Mouse (Mus musculus) forebrain, embryonic 15.5 days (tissue): Measurements from ENCODE around the gene Taok3. TPM values are rescaled to one million over a fixed set of nuclear protein-coding genes. Genes with fewer than 3 reads are reported as not detected.

Experiments
- ATAC-seq: fragments of 200-750 bp; cut with Nextera tagmentation; replicated peaks from 2 replicates; pipeline ENCODE4 v1.8.0; 2017; ENCODE audit warnings: mild to moderate bottlenecking, moderate TSS enrichment, moderate library complexity
- H3K27ac ChIP-seq: fragments of 300-500 bp; sonication (generic); replicated peaks from 2 replicates; pipeline ENCODE4 v1.5.1; 2015; ENCODE audit warnings: mild to moderate bottlenecking, inconsistent platforms
- H3K27me3 ChIP-seq: fragments of 300-500 bp; sonication (generic); 2 replicates; pipeline ENCODE4 v1.6.1; 2015; ENCODE audit warnings: inconsistent platforms
- H3K36me3 ChIP-seq: fragments of 300-500 bp; sonication (generic); 2 replicates; pipeline ENCODE4 v1.6.1; 2015; ENCODE audit warnings: mild to moderate bottlenecking, inconsistent platforms
- H3K4me1 ChIP-seq: fragments of 300-500 bp; sonication (generic); 2 replicates; pipeline ENCODE4 v1.6.1; 2015; ENCODE audit warnings: inconsistent platforms
- H3K4me2 ChIP-seq: fragments of 300-500 bp; sonication (generic); replicated peaks from 2 replicates; pipeline ENCODE4 v1.6.1; 2015; ENCODE audit warnings: mild to moderate bottlenecking, inconsistent platforms
- H3K4me3 ChIP-seq: fragments of 300-500 bp; sonication (generic); 2 replicates; pipeline ENCODE4 v1.5.1; 2015; ENCODE audit warnings: mild to moderate bottlenecking, inconsistent platforms
- H3K9ac ChIP-seq: fragments of 300-500 bp; sonication (generic); replicated peaks from 2 replicates; pipeline ENCODE4 v1.6.1; 2015; ENCODE audit warnings: mild to moderate bottlenecking, inconsistent platforms
- H3K9me3 ChIP-seq: fragments of 300-500 bp; sonication (generic); 2 replicates; pipeline ENCODE4 v1.6.1; 2016; ENCODE audit warnings: inconsistent platforms
- WGBS: fragments of 180-500 bp; shearing (Covaris S2); methylation state at CpG from one replicate; pipeline ENCODE4 v1.1.7; 2015; ENCODE audit warnings: mixed read lengths; 5-methylcytosine and 5-hydroxymethylcytosine counted together
- polyA plus RNA-seq: library from polyadenylated mRNA; unstranded; fragments of >200 nt; fragmentation: Nextera tagmentation; extraction: Ambion mirVana; gene quantifications from 2 replicates; pipeline ENCODE4 v1.2.1, GENCODE M21; 2015

Taok3 gene
- polyA plus RNA-seq, 1 experiment from 2014 or later, result 51.7 TPM

DNA sequence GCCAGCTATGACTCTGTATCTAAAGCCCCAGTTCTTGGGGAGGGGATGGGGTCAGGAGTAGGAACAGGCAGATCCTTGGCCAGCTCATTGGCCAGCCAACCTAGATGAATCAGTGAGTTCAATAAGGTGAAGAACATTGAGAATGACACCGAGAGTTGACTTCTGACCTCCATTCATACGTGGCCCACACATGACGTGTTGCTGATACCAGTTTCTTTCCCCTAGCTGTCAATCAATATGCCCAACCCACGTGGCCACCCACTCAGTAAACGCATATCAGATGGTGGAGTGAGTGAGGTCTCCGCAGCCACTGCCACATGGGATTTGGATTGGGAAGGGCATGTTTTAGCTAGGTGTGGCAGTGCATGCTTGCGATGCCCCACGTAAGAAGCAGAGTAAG lies 125.2 kb downstream of the Taok3 start:
- no peaks in the 10 kb centered on the region for H3K36me3 ChIP-seq
- peaks cover 21% of the 10 kb centered on the region for H3K4me1 ChIP-seq
- H3K9me3 ChIP-seq, result no peaks in the 10 kb centered on the region
- no peak overlapping the region for H3K9ac ChIP-seq
- no peaks in the 10 kb centered on the region for H3K27me3 ChIP-seq
- H3K27ac ChIP-seq, result no peak overlapping the region
- no peak overlapping the region for H3K4me3 ChIP-seq
- 94% methylated on average over 8 of the region's 8 CpGs for WGBS
- ATAC-seq, result no peak
- no peak overlapping the region for H3K4me2 ChIP-seq

DNA sequence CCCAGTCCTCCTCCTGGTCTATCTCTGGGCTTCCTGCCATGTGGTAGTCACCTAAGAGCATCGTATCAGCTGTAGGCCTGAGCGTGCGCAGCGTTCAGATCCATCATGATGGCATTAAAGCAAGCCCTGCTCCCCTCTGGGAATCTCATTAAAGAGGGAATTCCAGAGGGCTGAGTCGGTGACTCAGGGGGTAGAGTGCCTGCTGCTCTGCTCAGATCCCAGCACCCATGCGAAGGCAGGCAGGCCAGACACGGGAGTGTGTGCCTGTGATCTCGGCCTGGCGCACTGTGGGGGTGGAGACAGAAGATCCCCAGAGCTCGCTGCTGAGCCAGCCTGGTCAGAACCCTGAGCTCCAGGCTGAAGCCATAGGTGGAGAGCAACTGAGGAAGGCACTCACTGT lies 128.4 kb downstream of the Taok3 start:
- Histone ChIP-seq H3K4me1 (peaks cover 7% of the 10 kb centered on the region), H3K9ac (no peak overlapping the region), H3K27me3 (no peaks in the 10 kb centered on the region), H3K9me3 (no peaks in the 10 kb centered on the region), H3K4me3 (no peak overlapping the region), H3K36me3 (peaks cover 21% of the 10 kb centered on the region), H3K4me2 (no peak overlapping the region), H3K27ac (no peak overlapping the region)
- no peak for ATAC-seq
- 31% methylated on average over 10 of the region's 10 CpGs for WGBS

DNA sequence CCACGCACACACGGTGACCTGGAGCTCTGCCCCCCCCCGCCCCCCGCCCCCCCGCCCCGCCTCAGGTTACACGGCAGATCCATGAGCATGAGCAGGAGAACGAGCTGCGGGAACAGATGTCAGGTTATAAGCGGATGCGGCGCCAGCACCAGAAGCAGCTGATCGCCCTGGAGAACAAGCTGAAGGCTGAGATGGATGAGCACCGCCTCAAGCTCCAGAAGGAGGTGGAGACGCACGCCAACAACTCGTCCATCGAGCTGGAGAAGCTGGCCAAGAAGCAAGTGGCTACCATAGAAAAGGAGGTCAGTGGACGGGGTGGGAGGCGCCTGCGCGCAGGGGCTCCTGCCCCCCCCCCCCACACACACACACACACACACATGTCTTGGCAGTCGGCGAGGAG lies 130.9 kb downstream of the Taok3 start:
- Histone ChIP-seq H3K27ac (no peak overlapping the region), H3K4me2 (no peak overlapping the region), H3K36me3 (peaks cover 24% of the 10 kb centered on the region), H3K4me1 (no peaks in the 10 kb centered on the region; the same call in 1 of the 2 replicates), H3K9me3 (no peaks in the 10 kb centered on the region), H3K9ac (no peak overlapping the region), H3K27me3 (no peaks in the 10 kb centered on the region), H3K4me3 (no peak overlapping the region)
- no peak for ATAC-seq
- WGBS, result 85% methylated on average over 24 of the region's 24 CpGs

DNA sequence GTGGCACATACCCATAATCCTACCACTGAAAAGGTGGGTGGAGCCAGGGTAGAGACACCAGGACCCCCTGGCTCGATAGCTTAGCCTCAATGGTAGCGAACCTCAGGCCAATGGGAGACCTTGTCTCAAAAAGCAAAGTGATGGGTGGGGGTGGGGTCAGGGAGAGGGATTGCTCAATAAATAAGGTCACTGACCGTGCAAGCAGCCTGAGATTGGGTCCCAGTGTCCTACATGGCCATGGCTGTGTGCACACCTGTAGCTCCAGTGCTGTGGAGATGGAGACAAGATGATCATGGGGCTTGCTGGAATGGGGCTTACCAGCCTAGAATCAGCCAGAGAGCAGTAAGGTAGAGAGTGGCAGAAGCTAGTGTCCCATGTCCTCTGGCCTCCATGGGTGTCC lies 131.8 kb downstream of the Taok3 start:
- ATAC-seq, result no peak
- H3K36me3 ChIP-seq, result peaks cover 34% of the 10 kb centered on the region

DNA sequence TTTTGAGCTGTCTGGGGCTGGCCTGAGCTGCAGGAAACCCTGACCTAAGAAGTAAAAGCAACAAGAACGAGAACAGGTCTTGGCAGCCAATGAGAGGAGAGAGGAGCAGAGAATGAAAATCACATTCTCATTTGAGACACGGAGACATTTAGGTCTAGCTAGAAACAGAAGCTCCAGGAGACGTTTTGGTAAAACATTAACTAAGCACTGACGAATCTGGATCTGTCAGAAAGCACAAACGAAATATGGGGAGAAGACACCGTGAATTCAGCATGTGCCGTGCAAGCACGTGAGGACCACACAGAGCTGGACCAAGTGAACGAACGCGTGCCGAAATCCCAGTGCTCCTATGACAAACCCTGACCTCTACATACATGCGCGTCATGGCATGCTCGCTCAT lies 138.3 kb downstream of the Taok3 start:
- WGBS, result 92% methylated on average over 15 of the region's 15 CpGs
- peaks cover 68% of the 10 kb centered on the region for H3K36me3 ChIP-seq

More for the DNA sequence above, 131.8 kb downstream of the Taok3 start:
- Histone ChIP-seq H3K27me3 (no peaks in the 10 kb centered on the region), H3K27ac (no peak overlapping the region), H3K4me2 (no peak overlapping the region), H3K9me3 (no peaks in the 10 kb centered on the region), H3K4me1 (no peaks in the 10 kb centered on the region; the same call in 1 of the 2 replicates), H3K4me3 (no peak overlapping the region), H3K9ac (no peak overlapping the region)
- 93% methylated on average over 3 of the region's 3 CpGs for WGBS

DNA sequence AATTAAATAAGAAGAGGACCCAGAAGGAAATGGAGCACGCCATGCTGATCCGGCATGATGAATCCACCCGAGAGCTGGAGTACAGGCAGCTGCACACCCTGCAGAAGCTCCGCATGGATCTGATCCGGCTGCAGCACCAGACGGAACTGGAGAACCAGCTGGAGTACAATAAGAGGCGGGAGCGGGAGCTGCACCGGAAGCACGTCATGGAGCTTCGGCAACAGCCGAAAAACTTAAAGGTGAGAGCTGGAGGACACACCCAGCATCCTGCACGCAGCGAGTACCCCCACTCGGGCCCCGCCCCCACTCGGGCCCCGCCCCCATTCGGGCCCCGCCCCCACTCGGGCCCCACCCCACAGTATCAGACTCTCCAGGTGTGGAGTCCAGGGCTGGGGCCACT lies 143.6 kb downstream of the Taok3 start:
- Histone ChIP-seq H3K36me3 (peaks cover 67% of the 10 kb centered on the region), H3K4me2 (no peak overlapping the region), H3K27me3 (no peaks in the 10 kb centered on the region), H3K27ac (no peak overlapping the region), H3K4me1 (no peaks in the 10 kb centered on the region), H3K9ac (no peak overlapping the region), H3K9me3 (no peaks in the 10 kb centered on the region), H3K4me3 (no peak overlapping the region)
- ATAC-seq, result no peak
- 86% methylated on average over 19 of the region's 21 CpGs for WGBS

More for the DNA sequence above, 138.3 kb downstream of the Taok3 start:
- Histone ChIP-seq H3K4me2 (no peak overlapping the region), H3K4me3 (no peak overlapping the region), H3K4me1 (no peaks in the 10 kb centered on the region), H3K27ac (no peak overlapping the region), H3K27me3 (no peaks in the 10 kb centered on the region), H3K9me3 (no peaks in the 10 kb centered on the region), H3K9ac (no peak overlapping the region)
- no peak for ATAC-seq

DNA sequence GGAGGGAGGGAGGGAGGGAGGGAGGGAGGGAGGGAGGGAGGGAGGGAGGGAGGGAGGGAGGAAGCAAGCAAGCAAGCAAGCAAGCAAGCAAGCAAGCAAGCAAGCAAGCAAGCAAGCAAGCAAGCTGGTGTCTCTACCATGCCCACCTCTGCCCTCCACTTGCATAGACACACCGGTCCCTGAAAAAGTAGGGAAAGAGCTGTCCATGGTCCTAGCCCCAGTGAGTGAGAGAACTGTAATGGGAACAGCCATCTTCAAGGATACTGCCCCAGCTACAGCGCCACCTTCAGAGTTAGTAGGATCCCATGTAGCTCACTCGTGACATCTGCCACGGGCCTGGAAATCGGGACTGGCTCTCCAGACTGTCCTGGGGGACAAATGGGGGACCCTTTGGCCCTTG lies 144.8 kb downstream of the Taok3 start:
- no peak overlapping the region for H3K4me3 ChIP-seq
- H3K27me3 ChIP-seq, result no peaks in the 10 kb centered on the region
- no peak overlapping the region for H3K9ac ChIP-seq
- no peaks in the 10 kb centered on the region for H3K4me1 ChIP-seq
- H3K36me3 ChIP-seq, result peaks cover 58% of the 10 kb centered on the region
- no peak overlapping the region for H3K27ac ChIP-seq
- ATAC-seq, result no peak
- H3K9me3 ChIP-seq, result no peaks in the 10 kb centered on the region
- WGBS, result 56% methylated on average over 5 of the region's 5 CpGs
- H3K4me2 ChIP-seq, result no peak overlapping the region

DNA sequence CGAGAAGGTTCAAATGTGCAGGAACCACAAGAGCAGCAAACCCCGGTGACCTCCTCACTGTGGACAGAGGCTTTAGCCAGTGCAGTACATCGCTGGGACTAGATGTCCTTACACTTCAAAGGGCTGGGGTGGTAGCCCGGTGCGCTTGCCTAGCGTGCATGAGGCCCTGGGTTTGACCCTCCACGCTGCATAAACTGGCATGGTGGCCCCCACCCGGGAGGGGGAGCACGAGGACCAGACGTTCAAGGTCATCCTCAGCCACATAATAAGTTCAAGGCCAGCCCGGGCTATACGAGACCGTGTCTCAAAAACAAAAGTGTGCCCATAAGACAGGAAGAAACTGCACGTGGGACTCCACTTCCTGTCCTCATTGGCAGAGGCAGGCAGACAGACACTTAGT lies 148.0 kb downstream of the Taok3 start:
- H3K27me3 ChIP-seq, result no peaks in the 10 kb centered on the region
- no peaks in the 10 kb centered on the region for H3K4me1 ChIP-seq
- ATAC-seq, result no peak
- no peak overlapping the region for H3K9ac ChIP-seq
- peaks cover 41% of the 10 kb centered on the region for H3K36me3 ChIP-seq
- H3K4me2 ChIP-seq, result no peak overlapping the region
- no peak overlapping the region for H3K4me3 ChIP-seq
- 88% methylated on average over 14 of the region's 14 CpGs for WGBS
- H3K9me3 ChIP-seq, result no peaks in the 10 kb centered on the region
- no peak overlapping the region for H3K27ac ChIP-seq

DNA sequence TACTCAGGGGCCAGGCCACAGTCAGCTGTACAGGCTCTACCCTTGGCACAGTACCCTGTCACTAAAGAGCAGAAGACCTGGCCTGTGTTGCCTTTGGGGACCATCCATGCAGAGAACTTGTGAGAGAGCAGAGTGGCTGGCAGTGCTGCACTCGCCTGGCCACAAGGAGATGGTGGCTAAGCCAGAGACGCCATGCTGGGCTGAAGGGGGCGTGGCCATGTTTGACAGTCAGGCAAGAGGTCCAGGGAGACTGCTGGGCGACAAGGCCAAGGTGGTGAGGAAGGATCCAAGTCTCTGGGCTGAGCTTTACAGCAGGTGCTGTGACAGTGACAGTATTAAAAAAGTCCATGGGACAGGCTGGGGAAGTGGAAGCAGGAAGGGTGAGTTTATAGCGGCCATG lies 148.8 kb downstream of the Taok3 start:
- 36% methylated on average over 5 of the region's 5 CpGs for WGBS
- Histone ChIP-seq H3K9ac (no peak overlapping the region), H3K27me3 (no peaks in the 10 kb centered on the region), H3K27ac (no peak overlapping the region), H3K9me3 (no peaks in the 10 kb centered on the region), H3K4me2 (no peak overlapping the region), H3K36me3 (peaks cover 34% of the 10 kb centered on the region), H3K4me3 (no peak overlapping the region), H3K4me1 (no peaks in the 10 kb centered on the region)
- no peak for ATAC-seq

DNA sequence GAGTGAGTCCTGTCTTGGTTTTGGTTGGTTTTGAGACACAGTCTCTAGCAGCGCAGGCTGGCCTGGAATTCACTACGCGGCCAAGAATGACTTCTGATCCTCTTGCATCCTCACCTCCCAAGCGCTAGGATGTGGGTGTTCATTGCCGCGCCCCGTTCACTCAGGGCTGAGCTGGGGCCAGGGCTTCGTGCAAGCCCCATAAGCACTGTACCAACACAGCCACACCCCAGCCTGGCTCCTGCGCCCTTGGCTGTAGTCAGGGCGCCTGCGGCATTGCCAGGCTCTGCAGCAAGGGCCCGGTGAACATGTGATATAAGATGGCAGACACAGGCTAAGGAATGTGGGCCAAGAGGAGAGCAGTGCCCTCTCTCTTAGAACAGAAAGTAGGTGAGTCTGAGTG lies 149.5 kb downstream of the Taok3 start:
- H3K36me3 ChIP-seq, result peaks cover 29% of the 10 kb centered on the region
- 96% methylated on average over 12 of the region's 12 CpGs for WGBS
- H3K9ac ChIP-seq, result no peak overlapping the region
- H3K27me3 ChIP-seq, result no peaks in the 10 kb centered on the region
- ATAC-seq, result no peak
- H3K4me3 ChIP-seq, result no peak overlapping the region
- no peak overlapping the region for H3K27ac ChIP-seq
- H3K9me3 ChIP-seq, result no peaks in the 10 kb centered on the region
- no peaks in the 10 kb centered on the region for H3K4me1 ChIP-seq
- H3K4me2 ChIP-seq, result no peak overlapping the region

DNA sequence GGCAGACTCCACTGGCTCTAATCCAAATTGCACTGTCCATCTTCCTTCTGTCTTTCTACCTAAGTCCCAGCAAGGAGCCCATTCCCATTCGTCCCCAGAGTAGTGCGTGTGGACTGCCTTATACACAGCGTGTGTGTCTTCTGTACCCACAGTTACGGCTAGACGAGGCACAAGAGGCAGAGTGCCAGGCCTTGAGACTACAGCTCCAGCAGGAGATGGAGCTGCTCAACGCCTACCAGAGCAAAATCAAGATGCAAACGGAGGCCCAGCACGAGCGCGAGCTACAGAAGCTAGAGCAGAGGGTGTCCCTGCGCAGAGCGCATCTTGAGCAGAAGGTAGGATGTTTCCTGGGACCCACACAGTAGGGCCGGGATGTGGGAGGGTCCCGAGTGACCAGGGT lies 152.0 kb downstream of the Taok3 start:
- H3K4me1 ChIP-seq, result no peaks in the 10 kb centered on the region
- no peak for ATAC-seq
- 88% methylated on average over 14 of the region's 14 CpGs for WGBS

DNA sequence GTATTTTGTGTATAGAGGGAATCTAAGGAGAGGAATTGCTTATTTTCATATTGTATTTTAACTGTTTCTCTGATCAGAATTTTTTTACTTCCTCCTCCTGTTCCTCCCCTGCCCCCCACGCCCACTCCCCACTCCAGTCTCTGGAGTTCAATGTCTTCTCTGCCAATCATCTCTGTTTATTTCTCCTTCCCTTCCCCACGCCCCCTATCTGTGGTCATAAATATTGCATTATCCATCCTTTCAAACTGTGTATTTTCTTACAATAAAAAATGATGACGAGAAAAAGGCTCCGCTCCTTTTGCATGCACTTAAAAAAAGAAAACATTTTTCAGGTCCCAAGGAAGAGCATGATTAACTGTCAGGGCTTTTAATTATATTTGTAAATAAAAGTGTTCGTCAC lies 154.9 kb downstream of the Taok3 start:
- Histone ChIP-seq H3K27me3 (no peaks in the 10 kb centered on the region), H3K36me3 (peaks cover 9% of the 10 kb centered on the region; the same call in 1 of the 2 replicates), H3K9me3 (no peaks in the 10 kb centered on the region), H3K27ac (no peak overlapping the region), H3K9ac (no peak overlapping the region), H3K4me2 (no peak overlapping the region), H3K4me3 (no peak overlapping the region), H3K4me1 (no peaks in the 10 kb centered on the region)
- 77% methylated on average over 5 of the region's 5 CpGs for WGBS
- ATAC-seq, result no peak

More for the DNA sequence above, 152.0 kb downstream of the Taok3 start:
- no peaks in the 10 kb centered on the region for H3K9me3 ChIP-seq
- no peak overlapping the region for H3K4me2 ChIP-seq
- no peak overlapping the region for H3K27ac ChIP-seq
- no peak overlapping the region for H3K9ac ChIP-seq
- no peak overlapping the region for H3K4me3 ChIP-seq
- H3K36me3 ChIP-seq, result peaks cover 9% of the 10 kb centered on the region; the same call in 1 of the 2 replicates
- H3K27me3 ChIP-seq, result no peaks in the 10 kb centered on the region

DNA sequence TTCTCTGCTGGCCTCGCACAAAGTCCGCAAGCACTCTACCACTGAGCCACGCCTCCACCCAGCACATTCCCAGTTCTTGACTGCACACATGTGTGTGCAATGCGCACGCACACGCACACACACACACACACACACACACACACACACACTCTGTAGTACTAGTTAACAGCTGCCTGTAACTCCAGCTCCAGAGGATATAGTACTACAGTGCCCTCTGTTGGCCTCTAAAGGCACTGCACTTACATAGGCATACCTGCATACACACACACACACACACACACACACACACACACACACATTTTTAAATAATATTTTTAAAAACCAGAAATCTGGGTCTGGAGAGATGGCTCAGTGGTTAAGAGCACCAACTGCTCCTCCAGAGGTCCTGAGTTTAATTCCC lies 157.9 kb downstream of the Taok3 start:
- Histone ChIP-seq H3K4me2 (no peak overlapping the region), H3K36me3 (peaks cover 23% of the 10 kb centered on the region), H3K4me1 (no peaks in the 10 kb centered on the region), H3K9ac (no peak overlapping the region), H3K4me3 (no peak overlapping the region), H3K9me3 (no peaks in the 10 kb centered on the region), H3K27ac (no peak overlapping the region), H3K27me3 (no peaks in the 10 kb centered on the region)
- 100% methylated on average over 6 of the region's 6 CpGs for WGBS
- no peak for ATAC-seq
